Mouse (Mus musculus) megakaryocyte, embryonic 14.5 days (primary cell): Measurements from ENCODE around the gene Psmb1.

ENCODE experiments used
- FLI1 ChIP-seq: IDR thresholded peaks from 2 replicates; pipeline ENCODE4 v1.6.1; 2012; ENCODE audit warnings: low read length, inconsistent platforms, mixed read lengths
- GATA1 ChIP-seq: IDR thresholded peaks from 3 replicates; pipeline ENCODE4 v1.6.1; 2012; ENCODE audit warnings: mixed read lengths, low read length, inconsistent platforms, borderline replicate concordance

- TF ChIP-seq GATA1 (no peak), FLI1 (no peak)
Observed at GRCm38 (mm10) chr17:15449606-15450005, 49.9 kb downstream of the Psmb1 start.
